In genomic region chr12:108292957-108293356, GRCm38 (mm10) we compare ENCODE assay signal across 8 mouse cellular contexts. TPM values are rescaled to one million over a fixed set of nuclear protein-coding genes. Genes with fewer than 3 reads are reported as not detected.
DNase-seq lines count a peak whose midpoint lies in the region; ATAC-seq and TF ChIP-seq lines count a peak whose summit lies in the region.

No protein-coding gene starts in this region.

- no peaks in the 10 kb centered on the region for H3K36me3 ChIP-seq in E14TG2a.4 (ENCODE audit: insufficient read depth, low read length)
- H3K36me3 ChIP-seq in embryonic facial prominence, embryonic 15.5 days: no peaks in the 10 kb centered on the region
- H3K36me3 ChIP-seq in heart, embryonic 16.5 days (ENCODE audit: control insufficient read depth, insufficient read depth): no peaks in the 10 kb centered on the region
- no peaks in the 10 kb centered on the region for H3K36me3 ChIP-seq in liver, embryonic 16.5 days (ENCODE audit: control insufficient read depth, insufficient read depth)
- no peaks in the 10 kb centered on the region for H3K36me3 ChIP-seq in neural tube, embryonic 14.5 days (ENCODE audit: control insufficient read depth, insufficient read depth, low read length)

- WGBS in embryonic facial prominence, embryonic 15.5 days: 4% methylated on average over 8 of the region's 8 CpGs
- WGBS in heart, embryonic 16.5 days: 4% methylated on average over 8 of the region's 8 CpGs
- WGBS in liver, embryonic 16.5 days (ENCODE audit: insufficient replicate concordance): 5% methylated on average over 8 of the region's 8 CpGs
- 7% methylated on average over 8 of the region's 8 CpGs for WGBS in neural tube, embryonic 14.5 days

- peak; percentile 93 for TF ChIP-seq CTCF in E14TG2a.4 (conservative IDR thresholded peaks at IDR 0.05; ENCODE audit: low read length)

- no peak overlapping the region for H3K27ac ChIP-seq in embryonic facial prominence, embryonic 15.5 days (replicated peaks)
- H3K27ac ChIP-seq in heart, embryonic 16.5 days (ENCODE audit: low read length): no peak overlapping the region
- H3K27ac ChIP-seq in liver, embryonic 16.5 days (ENCODE audit: low read length): no peak overlapping the region
- H3K27ac ChIP-seq in neural tube, embryonic 14.5 days (ENCODE audit: low read depth, low read length): no peak overlapping the region

- H3K9ac ChIP-seq in embryonic facial prominence, embryonic 15.5 days: no peak overlapping the region
- H3K9ac ChIP-seq in heart, embryonic 16.5 days (ENCODE audit: low read length): no peak overlapping the region
- no peak overlapping the region for H3K9ac ChIP-seq in liver, embryonic 16.5 days (ENCODE audit: low read depth, low read length)
- no peak overlapping the region for H3K9ac ChIP-seq in neural tube, embryonic 14.5 days (replicated peaks; ENCODE audit: low read depth, low read length)

- peak overlapping the region; percentile 61 for H3K4me3 ChIP-seq in E14TG2a.4 (replicated peaks; ENCODE audit: low read length)
- no peak overlapping the region for H3K4me3 ChIP-seq in embryonic facial prominence, embryonic 15.5 days (replicated peaks)
- no peak overlapping the region for H3K4me3 ChIP-seq in heart, embryonic 16.5 days (ENCODE audit: low read length)
- H3K4me3 ChIP-seq in liver, embryonic 16.5 days (ENCODE audit: low read depth, low read length): no peak overlapping the region
- no peak overlapping the region for H3K4me3 ChIP-seq in neural tube, embryonic 14.5 days (ENCODE audit: low read depth, low read length)

- peak overlapping the region; percentile 29 for H3K4me2 ChIP-seq in embryonic facial prominence, embryonic 15.5 days (replicated peaks)
- H3K4me2 ChIP-seq in heart, embryonic 16.5 days (ENCODE audit: low read depth, low read length): peak overlapping the region; percentile 19; the same call in 1 of the 2 replicates
- no peak overlapping the region for H3K4me2 ChIP-seq in liver, embryonic 16.5 days (ENCODE audit: low read depth, low read length)
- H3K4me2 ChIP-seq in neural tube, embryonic 14.5 days (ENCODE audit: low read depth, low read length): peak overlapping the region; percentile 26; the same call in 1 of the 2 replicates

- H3K27me3 ChIP-seq in E14TG2a.4 (ENCODE audit: insufficient read depth, low read length): peaks cover 38% of the 10 kb centered on the region
- H3K27me3 ChIP-seq in embryonic facial prominence, embryonic 15.5 days: no peaks in the 10 kb centered on the region
- H3K27me3 ChIP-seq in heart, embryonic 16.5 days (ENCODE audit: control insufficient read depth, insufficient read depth, low read length): no peaks in the 10 kb centered on the region
- no peaks in the 10 kb centered on the region for H3K27me3 ChIP-seq in liver, embryonic 16.5 days (ENCODE audit: control insufficient read depth, insufficient read depth, low read depth, low read length)
- no peaks in the 10 kb centered on the region for H3K27me3 ChIP-seq in neural tube, embryonic 14.5 days (ENCODE audit: control insufficient read depth, insufficient read depth, low read length)

- ATAC-seq in embryonic facial prominence, embryonic 15.5 days (ENCODE audit: insufficient number of reproducible peaks, low FRiP score, low TSS enrichment, low read depth): no peak
- ATAC-seq in heart, embryonic 16.5 days (replicated peaks; ENCODE audit: extremely low read depth, insufficient read depth, low FRiP score): peak; percentile 73; the same call in 1 of the 2 replicates
- ATAC-seq in liver, embryonic 16.5 days (ENCODE audit: low read depth): peak; percentile 56; the same call in 1 of the 2 replicates
- peak; percentile 71; the same call in 1 of the 2 replicates for ATAC-seq in neural tube, embryonic 14.5 days (ENCODE audit: low read depth)

- peak; percentile 83 to 88 for DNase-seq in adrenal gland, postnatal 36 days
- peak; percentile 86 for DNase-seq in kidney, postnatal 10 days
- DNase-seq in thymus, postnatal 25 days: peak; percentile 81

- H3K4me1 ChIP-seq in E14TG2a.4 (replicated peaks; ENCODE audit: low read depth, low read length): peaks cover 33% of the 10 kb centered on the region
- peaks cover 19% of the 10 kb centered on the region for H3K4me1 ChIP-seq in embryonic facial prominence, embryonic 15.5 days
- peaks cover 4% of the 10 kb centered on the region for H3K4me1 ChIP-seq in heart, embryonic 16.5 days (ENCODE audit: control insufficient read depth, insufficient read depth, low read length)
- H3K4me1 ChIP-seq in liver, embryonic 16.5 days (ENCODE audit: control insufficient read depth, low read depth, low read length): no peaks in the 10 kb centered on the region
- H3K4me1 ChIP-seq in neural tube, embryonic 14.5 days (ENCODE audit: control insufficient read depth, insufficient read depth, low read length): peaks cover 6% of the 10 kb centered on the region; the same call in 1 of the 2 replicates

- no peaks in the 10 kb centered on the region for H3K9me3 ChIP-seq in E14TG2a.4 (ENCODE audit: low read length)
- no peaks in the 10 kb centered on the region for H3K9me3 ChIP-seq in embryonic facial prominence, embryonic 15.5 days (replicated peaks)
- H3K9me3 ChIP-seq in heart, embryonic 16.5 days (replicated peaks; ENCODE audit: control insufficient read depth, low read length): no peaks in the 10 kb centered on the region
- H3K9me3 ChIP-seq in liver, embryonic 16.5 days (replicated peaks; ENCODE audit: control insufficient read depth, low read length): no peaks in the 10 kb centered on the region
- no peaks in the 10 kb centered on the region for H3K9me3 ChIP-seq in neural tube, embryonic 14.5 days (ENCODE audit: control insufficient read depth, low read length)

RNA-seq across cellular contexts. Expression of gene Hhipl1, which starts 13.1 kb away (rescaled TPM):
- under 1 TPM; 0.76 to 0.86 TPM for total RNA-seq in adrenal gland, postnatal 36 days (2021)
- polyA plus RNA-seq in embryonic facial prominence, embryonic 15.5 days (2015; fragmentation: Nextera tagmentation; extraction: Ambion mirVana): 0.62 and 0.67 TPM in 2 replicates
- 0.84 and 0.95 TPM in 2 replicates for polyA plus RNA-seq in heart, embryonic 16.5 days (2015; fragmentation: Nextera tagmentation; extraction: Ambion mirVana)
- polyA plus RNA-seq in liver, embryonic 16.5 days (2015; fragmentation: Nextera tagmentation; extraction: Ambion mirVana): 0.05 TPM in 1 of 2 replicates, not detected in the other
- polyA plus RNA-seq in neural tube, embryonic 14.5 days (2014; fragmentation: Nextera tagmentation; extraction: Ambion mirVana): 2.0 and 2.3 TPM in 2 replicates

RNA-seq across cellular contexts. Expression of gene Ccdc85c, which starts 17.7 kb away (rescaled TPM):
- 10 to 100 TPM; 21.6 to 28.8 TPM for total RNA-seq in adrenal gland, postnatal 36 days (2021)
- polyA plus RNA-seq in embryonic facial prominence, embryonic 15.5 days (2015; fragmentation: Nextera tagmentation; extraction: Ambion mirVana): 4.6 and 5.1 TPM in 2 replicates
- 4.2 and 4.6 TPM in 2 replicates for polyA plus RNA-seq in heart, embryonic 16.5 days (2015; fragmentation: Nextera tagmentation; extraction: Ambion mirVana)
- polyA plus RNA-seq in liver, embryonic 16.5 days (2015; fragmentation: Nextera tagmentation; extraction: Ambion mirVana): 1.2 and 1.3 TPM in 2 replicates
- 15.3 and 17.3 TPM in 2 replicates for polyA plus RNA-seq in neural tube, embryonic 14.5 days (2014; fragmentation: Nextera tagmentation; extraction: Ambion mirVana)

RNA-seq across cellular contexts. Expression of gene Cyp46a1, which starts 41.2 kb away (rescaled TPM):
- total RNA-seq in adrenal gland, postnatal 36 days (2021): 1 to 10 TPM in 1 of 2 experiments, under 1 TPM in 1; 0.99 to 2.0 TPM
- polyA plus RNA-seq in embryonic facial prominence, embryonic 15.5 days (2015; fragmentation: Nextera tagmentation; extraction: Ambion mirVana): 9.5 and 10.4 TPM in 2 replicates
- 4.9 TPM in 2 replicates for polyA plus RNA-seq in heart, embryonic 16.5 days (2015; fragmentation: Nextera tagmentation; extraction: Ambion mirVana)
- 0.25 TPM in 2 replicates for polyA plus RNA-seq in liver, embryonic 16.5 days (2015; fragmentation: Nextera tagmentation; extraction: Ambion mirVana)
- polyA plus RNA-seq in neural tube, embryonic 14.5 days (2014; fragmentation: Nextera tagmentation; extraction: Ambion mirVana): 19.6 and 25.4 TPM in 2 replicates
